Mouse (Mus musculus): Measurements from ENCODE around the gene Csad. TPM values are rescaled to one million over a fixed set of nuclear protein-coding genes. Genes with fewer than 3 reads are reported as not detected.

Csad gene
- total RNA-seq, 2 experiments from 2014 or later, result 6.3 to 6.4 TPM

- peak; percentile 35; the same call in 1 of the 2 replicates for ATAC-seq (replicated peaks; ENCODE audit: poor library complexity)
Observed at GRCm38 (mm10) chr15:102134709-102135108, 69.8 kb downstream of the Csad start.

GRCm38 (mm10) chr15:102133314-102133713 is 71.2 kb downstream of the Csad start:
- ATAC-seq (replicated peaks; ENCODE audit: poor library complexity), result no peak

Other genes with a start within 250 kb of the Csad start
- 0.12 and 0.73 TPM in 2 replicates for gene Krt8, start 200.2 kb downstream of the Csad start, total RNA-seq (2015)
- 0.12 and 0.44 TPM in 2 replicates for gene Krt8, start 200.2 kb downstream of the Csad start, total RNA-seq (2017)
- gene Krt18, start 176.5 kb downstream of the Csad start, total RNA-seq (2015), result 7.9 and 11.8 TPM in 2 replicates
- gene Krt18, start 176.5 kb downstream of the Csad start, total RNA-seq (2017), result 12.0 and 14.6 TPM in 2 replicates
- 163 and 180 TPM in 2 replicates for gene Eif4b, start 131.0 kb downstream of the Csad start, total RNA-seq (2015)
- 394 and 459 TPM in 2 replicates for gene Eif4b, start 131.0 kb downstream of the Csad start, total RNA-seq (2017)
- gene Tns2, start 104.3 kb downstream of the Csad start, total RNA-seq (2015), result not detected in 2 replicates
- gene Tns2, start 104.3 kb downstream of the Csad start, total RNA-seq (2017), result not detected in 2 replicates
- 2.9 and 3.2 TPM in 2 replicates for gene Spryd3, start 68.5 kb downstream of the Csad start, total RNA-seq (2015)
- gene Spryd3, start 68.5 kb downstream of the Csad start, total RNA-seq (2017), result 11.5 and 17.9 TPM in 2 replicates
- gene Igfbp6, start 60.4 kb downstream of the Csad start, total RNA-seq (2015), result not detected in 2 replicates
- not detected in 2 replicates for gene Igfbp6, start 60.4 kb downstream of the Csad start, total RNA-seq (2017)
- 0.73 and 1.9 TPM in 2 replicates for gene Soat2, start 54.2 kb downstream of the Csad start, total RNA-seq (2015)
- 1.2 and 3.3 TPM in 2 replicates for gene Soat2, start 54.2 kb downstream of the Csad start, total RNA-seq (2017)
- gene Zfp740, start 1.5 kb downstream of the Csad start, total RNA-seq (2015), result 19.7 and 28.7 TPM in 2 replicates
- gene Zfp740, start 1.5 kb downstream of the Csad start, total RNA-seq (2017), result 28.3 and 29.5 TPM in 2 replicates
- gene Itgb7, start 27.2 kb upstream of the Csad start, total RNA-seq (2015), result 26.6 and 29.2 TPM in 2 replicates
- gene Itgb7, start 27.2 kb upstream of the Csad start, total RNA-seq (2017), result 36.7 and 44.6 TPM in 2 replicates
- 4.1 and 4.8 TPM in 2 replicates for gene Rarg, start 52.8 kb upstream of the Csad start, total RNA-seq (2015)
- gene Rarg, start 52.8 kb upstream of the Csad start, total RNA-seq (2017), result 3.9 and 4.2 TPM in 2 replicates
- not detected in 2 replicates for gene Gm9918, start 65.8 kb upstream of the Csad start, total RNA-seq (2015)
- not detected in 2 replicates for gene Gm9918, start 65.8 kb upstream of the Csad start, total RNA-seq (2017)
- 28.2 and 33.0 TPM in 2 replicates for gene Mfsd5, start 74.7 kb upstream of the Csad start, total RNA-seq (2015)
- gene Mfsd5, start 74.7 kb upstream of the Csad start, total RNA-seq (2017), result 17.8 and 25.5 TPM in 2 replicates
- gene Espl1, start 91.5 kb upstream of the Csad start, total RNA-seq (2015), result 33.9 and 34.8 TPM in 2 replicates
- 15.0 and 19.2 TPM in 2 replicates for gene Espl1, start 91.5 kb upstream of the Csad start, total RNA-seq (2017)
- gene Pfdn5, start 121.4 kb upstream of the Csad start, total RNA-seq (2015), result 345 and 346 TPM in 2 replicates
- gene Pfdn5, start 121.4 kb upstream of the Csad start, total RNA-seq (2017), result 343 and 379 TPM in 2 replicates
- 26.5 and 28.4 TPM in 2 replicates for gene Myg1, start 127.0 kb upstream of the Csad start, total RNA-seq (2015)
- gene Myg1, start 127.0 kb upstream of the Csad start, total RNA-seq (2017), result 56.4 and 58.5 TPM in 2 replicates
- gene Aaas, start 146.0 kb upstream of the Csad start, total RNA-seq (2015), result 103 and 110 TPM in 2 replicates
- gene Aaas, start 146.0 kb upstream of the Csad start, total RNA-seq (2017), result 141 and 151 TPM in 2 replicates
- gene Sp7, start 162.5 kb upstream of the Csad start, total RNA-seq (2015), result not detected in 2 replicates
- gene Sp7, start 162.5 kb upstream of the Csad start, total RNA-seq (2017), result not detected in 2 replicates
- 62.0 and 63.9 TPM in 2 replicates for gene Sp1, start 201.4 kb upstream of the Csad start, total RNA-seq (2015)
- gene Sp1, start 201.4 kb upstream of the Csad start, total RNA-seq (2017), result 46.4 and 52.9 TPM in 2 replicates
- gene Amhr2, start 240.6 kb upstream of the Csad start, total RNA-seq (2015), result 0.07 TPM in 1 of 2 replicates, not detected in the other
- not detected in 2 replicates for gene Amhr2, start 240.6 kb upstream of the Csad start, total RNA-seq (2017)

Measured in megakaryocyte progenitor cell, adult 5-6 weeks (primary cell).